Mouse (Mus musculus) thymus, adult 2 months (tissue): ENCODE measurements around the gene Ccdc182.

Experiments used
- CTCF ChIP-seq: fragments of 200-500 bp; IDR thresholded peaks from 2 replicates; pipeline ENCODE4 v1.5.1; 2012; ENCODE audit warnings: mild to moderate bottlenecking, control low read depth, low read length, moderate library complexity, borderline replicate concordance; ENCODE audit not compliant: control insufficient read depth, poor library complexity, insufficient read depth; ENCODE audit errors: extremely low read depth
- POLR2A ChIP-seq: fragments of 200-500 bp; IDR thresholded peaks from 2 replicates; pipeline ENCODE4 v1.6.1; 2012; ENCODE audit warnings: mild to moderate bottlenecking, low read length, control low read depth, moderate library complexity; ENCODE audit not compliant: control insufficient read depth, poor library complexity, insufficient read depth; ENCODE audit errors: extremely low read depth

DNA sequence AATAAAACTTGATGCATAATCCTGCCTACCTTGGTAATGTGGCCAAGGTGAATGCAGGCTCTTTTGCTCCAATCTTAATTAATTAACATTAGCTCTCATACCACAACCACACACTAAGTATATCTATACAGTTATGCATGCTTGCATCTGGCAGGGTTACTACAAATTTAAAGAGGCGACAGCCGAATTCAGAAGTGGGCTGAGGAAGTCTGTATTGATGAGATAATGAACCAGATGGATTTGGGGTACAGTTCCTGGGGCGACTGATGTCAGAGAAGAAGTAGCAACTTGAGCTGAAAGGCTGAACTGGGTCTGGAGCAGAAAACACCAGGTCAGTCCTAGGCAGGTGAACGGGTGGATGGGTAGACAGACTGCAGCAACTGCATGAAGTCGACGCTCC is 11.9 kb downstream of the Ccdc182 start:
- TF ChIP-seq CTCF = no peak
- no peak for TF ChIP-seq POLR2A
